ENCODE assay signal across 19 mouse cellular contexts in genomic region chr11:49801516-49801915, GRCm38 (mm10). TPM values are rescaled to one million over a fixed set of nuclear protein-coding genes. Genes with fewer than 3 reads are reported as not detected.
DNase-seq lines count a peak whose midpoint lies in the region; ATAC-seq and TF ChIP-seq lines count a peak whose summit lies in the region.
"Had no signal": no experiment of that assay in that cellular context is flagged by ENCODE, and none has a peak within 500 bp of the region (broad histone marks: within the 10 kb centered on the region; RNA-seq: fewer than 3 reads in every experiment).

No protein-coding gene starts in this region.

- no peak overlapping the region for H3K4me2 ChIP-seq in hindbrain, embryonic 13.5 days
- no peak overlapping the region for H3K4me2 ChIP-seq in hindbrain, embryonic 16.5 days (ENCODE audit: low read length)
- no peak overlapping the region for H3K4me2 ChIP-seq in lung, embryonic 16.5 days (ENCODE audit: low read depth, low read length)
- H3K4me2 ChIP-seq: heart, embryonic 15.5 days; hindbrain, embryonic 12.5 days; liver, embryonic 13.5 days; midbrain, embryonic 13.5 days; neural tube, embryonic 15.5 days had no signal

- no peak for TF ChIP-seq CTCF in lung, adult 2 months (IDR thresholded peaks at IDR 0.05; ENCODE audit: insufficient read depth, low read length)

- DNase-seq in cerebellum, postnatal 14 days, result peak; percentile 69 to 72
- DNase-seq in lung, adult 2 months, result no peak
- peak; percentile 19 to 57 for DNase-seq in lung, postnatal 4 days
- DNase-seq in thymus, postnatal 10 days (ENCODE audit: low spot score in 2 of 2), result no peak
- DNase-seq: adrenal gland, postnatal 10 days; heart, adult 2 months; liver, embryonic 13.5 days had no signal

- H3K9ac ChIP-seq in hindbrain, embryonic 13.5 days, result 0 out of 2 replicates have a peak overlapping the region, but pooled peaks have one; percentile 29
- no peak overlapping the region for H3K9ac ChIP-seq in hindbrain, embryonic 16.5 days (ENCODE audit: low read depth, low read length)
- no peak overlapping the region for H3K9ac ChIP-seq in lung, embryonic 16.5 days (ENCODE audit: low read length)
- H3K9ac ChIP-seq: heart, embryonic 15.5 days; hindbrain, embryonic 12.5 days; liver, embryonic 13.5 days; midbrain, embryonic 13.5 days; neural tube, embryonic 15.5 days had no signal

- H3K4me3 ChIP-seq in hindbrain, embryonic 13.5 days, result no peak overlapping the region
- H3K4me3 ChIP-seq in hindbrain, embryonic 16.5 days (ENCODE audit: low read length), result no peak overlapping the region
- H3K4me3 ChIP-seq in lung, embryonic 16.5 days (ENCODE audit: low read length), result no peak overlapping the region
- no peak overlapping the region for H3K4me3 ChIP-seq in lung, adult 2 months (replicated peaks; ENCODE audit: extremely low read depth, low read depth, low read length)
- H3K4me3 ChIP-seq: heart, adult 2 months; heart, embryonic 15.5 days; hindbrain, embryonic 12.5 days; liver, embryonic 13.5 days; midbrain, embryonic 13.5 days; myocyte; neural tube, embryonic 15.5 days had no signal

- no peak overlapping the region for H3K27ac ChIP-seq in hindbrain, embryonic 13.5 days
- H3K27ac ChIP-seq in hindbrain, embryonic 16.5 days (ENCODE audit: low read depth, low read length), result no peak overlapping the region
- no peak overlapping the region for H3K27ac ChIP-seq in lung, embryonic 16.5 days (ENCODE audit: low read length)
- H3K27ac ChIP-seq: heart, adult 2 months; heart, embryonic 15.5 days; hindbrain, embryonic 12.5 days; kidney, postnatal 0 days; liver, embryonic 13.5 days; midbrain, embryonic 13.5 days; neural tube, embryonic 15.5 days had no signal

- H3K36me3 ChIP-seq in hindbrain, embryonic 13.5 days, result no peaks in the 10 kb centered on the region
- no peaks in the 10 kb centered on the region for H3K36me3 ChIP-seq in hindbrain, embryonic 16.5 days (ENCODE audit: control insufficient read depth, insufficient read depth, low read length)
- H3K36me3 ChIP-seq in lung, embryonic 16.5 days (ENCODE audit: control insufficient read depth, insufficient read depth, low read length), result no peaks in the 10 kb centered on the region
- H3K36me3 ChIP-seq: heart, embryonic 15.5 days; hindbrain, embryonic 12.5 days; liver, embryonic 13.5 days; neural tube, embryonic 15.5 days had no signal

- no peak for ATAC-seq in cerebellum, adult (ENCODE audit: insufficient number of reproducible peaks, low FRiP score, low TSS enrichment)
- ATAC-seq in hindbrain, embryonic 13.5 days (ENCODE audit: low FRiP score), result no peak
- ATAC-seq in hindbrain, embryonic 16.5 days, result no peak
- peak; percentile 43; the same call in 1 of the 2 replicates for ATAC-seq in lung, embryonic 16.5 days (ENCODE audit: low read depth)
- ATAC-seq: intestine, embryonic 16.5 days; midbrain, embryonic 13.5 days had no signal

- H3K9me3 ChIP-seq in hindbrain, embryonic 13.5 days, result no peaks in the 10 kb centered on the region
- no peaks in the 10 kb centered on the region for H3K9me3 ChIP-seq in hindbrain, embryonic 16.5 days (ENCODE audit: control insufficient read depth, low read length)
- no peaks in the 10 kb centered on the region for H3K9me3 ChIP-seq in lung, embryonic 16.5 days (ENCODE audit: control insufficient read depth, low read length)
- H3K9me3 ChIP-seq: heart, embryonic 15.5 days; hindbrain, embryonic 12.5 days; liver, embryonic 13.5 days; midbrain, embryonic 13.5 days; neural tube, embryonic 15.5 days had no signal

- peaks cover 14% of the 10 kb centered on the region; the same call in 1 of the 2 replicates for H3K4me1 ChIP-seq in hindbrain, embryonic 13.5 days (replicated peaks)
- H3K4me1 ChIP-seq in hindbrain, embryonic 16.5 days (ENCODE audit: control insufficient read depth, insufficient read depth, low read depth, low read length), result peaks cover 10% of the 10 kb centered on the region
- peaks cover 2% of the 10 kb centered on the region for H3K4me1 ChIP-seq in lung, embryonic 16.5 days (replicated peaks; ENCODE audit: control insufficient read depth, insufficient read depth, low read length)
- H3K4me1 ChIP-seq in lung, adult 2 months (ENCODE audit: control insufficient read depth, insufficient read depth, low read length), result no peaks in the 10 kb centered on the region
- H3K4me1 ChIP-seq: heart, embryonic 15.5 days; midbrain, embryonic 13.5 days had no signal

- TF ChIP-seq POLR2A in lung, adult 2 months (IDR thresholded peaks at IDR 0.05; ENCODE audit: borderline replicate concordance, extremely low read depth, low read depth, low read length), result no peak

- WGBS in hindbrain, embryonic 13.5 days, result 81% methylated on average over 4 of the region's 4 CpGs
- 57% methylated on average over 4 of the region's 4 CpGs for WGBS in hindbrain, embryonic 16.5 days
- WGBS in lung, embryonic 16.5 days, result 37% methylated on average over 4 of the region's 4 CpGs
- WGBS in lung, adult 2 months, result 60% methylated on average over 4 of the region's 4 CpGs

- H3K27me3 ChIP-seq in hindbrain, embryonic 13.5 days, result no peaks in the 10 kb centered on the region
- no peaks in the 10 kb centered on the region for H3K27me3 ChIP-seq in hindbrain, embryonic 16.5 days (replicated peaks; ENCODE audit: control insufficient read depth, insufficient read depth, low read length)
- no peaks in the 10 kb centered on the region for H3K27me3 ChIP-seq in lung, embryonic 16.5 days (ENCODE audit: control insufficient read depth, insufficient read depth, low read depth, low read length)
- H3K27me3 ChIP-seq: CH12.LX; heart, embryonic 15.5 days; hindbrain, embryonic 12.5 days; midbrain, embryonic 13.5 days; neural tube, embryonic 15.5 days had no signal

RNA-seq across cellular contexts. Expression of gene Gfpt2, which starts 7.5 kb away (rescaled TPM):
- 5.3 and 5.5 TPM in 2 replicates for polyA plus RNA-seq in hindbrain, embryonic 13.5 days (2015; fragmentation: Nextera tagmentation; extraction: Ambion mirVana)
- 6.3 and 7.2 TPM in 2 replicates for polyA plus RNA-seq in hindbrain, embryonic 16.5 days (2015; fragmentation: Nextera tagmentation; extraction: Ambion mirVana)
- polyA plus RNA-seq in lung, embryonic 16.5 days (2015; fragmentation: Nextera tagmentation; extraction: Ambion mirVana), result 9.7 and 11.8 TPM in 2 replicates
- 7.0 and 8.8 TPM in 2 replicates for polyA plus RNA-seq in lung, adult 2 months (2012; rRNA removed)

RNA-seq across cellular contexts. Expression of gene Mapk9, which starts 45.0 kb away (rescaled TPM):
- 54.0 TPM in 2 replicates for polyA plus RNA-seq in hindbrain, embryonic 13.5 days (2015; fragmentation: Nextera tagmentation; extraction: Ambion mirVana)
- polyA plus RNA-seq in hindbrain, embryonic 16.5 days (2015; fragmentation: Nextera tagmentation; extraction: Ambion mirVana), result 69.0 and 69.9 TPM in 2 replicates
- 33.0 and 33.7 TPM in 2 replicates for polyA plus RNA-seq in lung, embryonic 16.5 days (2015; fragmentation: Nextera tagmentation; extraction: Ambion mirVana)
- 18.5 and 22.9 TPM in 2 replicates for polyA plus RNA-seq in lung, adult 2 months (2012; rRNA removed)

Comparison
In these comparisons a context has a peak if more than half of its experiments do, and no peak if none do; other contexts are left out.
1. DNase-seq: peak in cerebellum, postnatal 14 days (2 of 2) and lung, postnatal 4 days (2 of 2); none in lung, adult 2 months (single experiment) and thymus, postnatal 10 days (0 of 2).